Mouse (Mus musculus) forebrain, embryonic 12.5 days (tissue): ENCODE data around the gene Ndufs6. TPM values are rescaled to one million over a fixed set of nuclear protein-coding genes. Genes with fewer than 3 reads are reported as not detected.

Source experiments
- ATAC-seq: fragments of 200-750 bp; cut with Nextera tagmentation; 2 replicates; pipeline ENCODE4 v1.8.0; 2017; ENCODE audit warnings: moderate TSS enrichment; ENCODE audit not compliant: low FRiP score
- H3K27ac ChIP-seq: fragments of 300-500 bp; sonication (generic); 2 replicates; pipeline ENCODE4 v1.5.1; 2016; ENCODE audit warnings: mild to moderate bottlenecking
- H3K27me3 ChIP-seq: fragments of 300-500 bp; sonication (generic); 2 replicates; pipeline ENCODE4 v1.6.1; 2016; ENCODE audit warnings: mild to moderate bottlenecking
- H3K36me3 ChIP-seq: fragments of 300-500 bp; sonication (generic); replicated peaks from 2 replicates; pipeline ENCODE4 v1.6.1; 2016; ENCODE audit warnings: mild to moderate bottlenecking
- H3K4me1 ChIP-seq: fragments of 300-500 bp; sonication (generic); 2 replicates; pipeline ENCODE4 v1.6.1; 2016
- H3K4me2 ChIP-seq: fragments of 300-500 bp; sonication (generic); 2 replicates; pipeline ENCODE4 v1.6.1; 2016; ENCODE audit warnings: mild to moderate bottlenecking, moderate library complexity
- H3K4me3 ChIP-seq: fragments of 300-500 bp; sonication (generic); replicated peaks from 2 replicates; pipeline ENCODE4 v1.5.1; 2016; ENCODE audit warnings: mild to moderate bottlenecking
- H3K9ac ChIP-seq: fragments of 300-500 bp; sonication (generic); 2 replicates; pipeline ENCODE4 v1.6.1; 2016; ENCODE audit warnings: mild to moderate bottlenecking
- H3K9me3 ChIP-seq: fragments of 300-500 bp; sonication (generic); 2 replicates; pipeline ENCODE4 v1.6.1; 2016
- WGBS: fragments of 180-500 bp; shearing (Covaris S2); methylation state at CpG from one replicate; pipeline ENCODE4 v1.1.7; 2016; 5-methylcytosine and 5-hydroxymethylcytosine counted together
- polyA plus RNA-seq: library from polyadenylated mRNA; unstranded; fragments of >200 nt; fragmentation: Nextera tagmentation; extraction: Ambion mirVana; gene quantifications from 2 replicates; pipeline ENCODE4 v1.2.1, GENCODE M21; 2016

Gene Ndufs6
- polyA plus RNA-seq = 302 and 309 TPM in 2 replicates

DNA sequence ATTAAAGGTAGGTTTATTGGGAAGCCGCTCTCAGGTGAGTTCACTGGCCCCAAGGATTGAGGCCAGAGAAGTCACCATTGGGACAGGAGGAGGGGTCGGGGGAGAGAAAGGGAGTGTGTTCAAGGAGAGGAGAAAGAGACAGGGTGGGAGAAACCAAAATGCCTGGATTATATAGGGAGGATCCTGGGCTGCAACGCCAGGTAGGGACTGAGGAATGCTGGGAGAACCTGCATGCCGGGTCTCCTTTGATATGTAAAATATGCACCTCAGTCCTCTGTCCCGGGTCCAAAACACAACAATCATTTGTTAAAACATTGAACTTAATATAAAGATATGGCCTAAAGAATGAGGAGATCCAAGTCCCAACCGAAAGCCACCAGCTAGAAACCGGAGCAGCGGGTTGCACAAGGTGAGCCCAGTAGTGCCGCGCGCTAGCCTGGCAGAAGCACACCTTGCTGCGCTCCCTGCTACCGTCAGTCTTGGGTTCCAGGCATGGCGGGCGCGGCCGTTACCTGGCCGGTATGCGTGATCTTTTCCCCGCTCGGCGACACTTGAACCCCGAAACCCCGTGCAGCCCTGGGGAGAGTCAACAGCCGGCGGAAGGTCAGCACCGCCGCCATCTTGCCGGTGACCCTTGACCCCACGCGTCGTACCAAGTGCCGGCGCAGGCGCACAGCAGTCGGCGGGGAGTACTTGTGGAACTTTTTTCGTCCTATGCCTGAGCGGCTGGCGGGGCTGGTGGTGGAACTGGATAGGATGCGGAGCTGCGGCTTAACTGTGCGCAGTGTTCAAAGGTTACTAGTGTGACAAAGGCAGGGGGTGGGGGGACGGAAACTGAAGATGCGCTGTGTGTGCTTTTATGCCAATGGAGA, at the start of gene Ndufs6, which contains the start of gene Mrpl36:
Gene Ndufs6 (minus strand): TSS at position 716 of the 872 bp plus-strand sequence.
Gene Mrpl36 (plus strand): TSS at position 687 of the 872 bp plus-strand sequence.
- H3K27ac ChIP-seq = peak within 1 kb of the TSS; percentile 61; the same call in 1 of the 2 replicates
- H3K4me1 ChIP-seq = peaks cover 24% of the 10 kb centered on the region
- H3K9me3 ChIP-seq = no peaks in the 10 kb centered on the region
- H3K27me3 ChIP-seq = no peaks in the 10 kb centered on the region
- H3K4me3 ChIP-seq = peak within 1 kb of the TSS; percentile 66
- H3K9ac ChIP-seq = peak within 1 kb of the TSS; percentile 63; the same call in 1 of the 2 replicates
- peak; percentile 85 for ATAC-seq
- peak within 1 kb of the TSS; percentile 60 for H3K4me2 ChIP-seq
- H3K36me3 ChIP-seq = peaks cover 28% of the 10 kb centered on the region
- WGBS = 1% methylated on average over 45 of the region's 45 CpGs

DNA sequence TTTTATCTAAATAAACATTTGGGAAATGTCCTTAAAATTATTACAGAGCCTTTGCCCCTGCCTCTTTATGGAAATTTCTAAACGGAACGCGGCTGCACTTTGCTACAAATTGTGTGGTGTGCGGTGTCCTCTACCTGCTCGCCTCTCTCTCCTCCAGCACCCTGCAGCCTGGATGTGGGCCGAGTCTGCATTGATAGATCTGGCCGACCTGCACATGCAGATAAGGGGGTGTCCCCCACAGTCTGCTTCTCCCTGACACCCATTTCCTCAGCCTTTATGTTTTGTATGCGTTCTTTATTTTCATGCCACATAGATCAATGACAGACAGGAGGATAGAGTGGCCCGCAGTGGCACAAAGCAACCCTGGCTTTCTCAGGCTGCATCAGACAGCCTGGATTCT, 49.3 kb upstream of the Ndufs6 start:
- H3K4me1 ChIP-seq = peaks cover 9% of the 10 kb centered on the region; the same call in 1 of the 2 replicates
- no peak overlapping the region for H3K4me2 ChIP-seq
- WGBS = 92% methylated on average over 9 of the region's 9 CpGs
- H3K36me3 ChIP-seq = no peaks in the 10 kb centered on the region
- no peak overlapping the region for H3K27ac ChIP-seq
- H3K9ac ChIP-seq = no peak overlapping the region
- no peaks in the 10 kb centered on the region for H3K27me3 ChIP-seq
- H3K4me3 ChIP-seq = no peak overlapping the region
- H3K9me3 ChIP-seq = no peaks in the 10 kb centered on the region
- ATAC-seq = no peak

DNA sequence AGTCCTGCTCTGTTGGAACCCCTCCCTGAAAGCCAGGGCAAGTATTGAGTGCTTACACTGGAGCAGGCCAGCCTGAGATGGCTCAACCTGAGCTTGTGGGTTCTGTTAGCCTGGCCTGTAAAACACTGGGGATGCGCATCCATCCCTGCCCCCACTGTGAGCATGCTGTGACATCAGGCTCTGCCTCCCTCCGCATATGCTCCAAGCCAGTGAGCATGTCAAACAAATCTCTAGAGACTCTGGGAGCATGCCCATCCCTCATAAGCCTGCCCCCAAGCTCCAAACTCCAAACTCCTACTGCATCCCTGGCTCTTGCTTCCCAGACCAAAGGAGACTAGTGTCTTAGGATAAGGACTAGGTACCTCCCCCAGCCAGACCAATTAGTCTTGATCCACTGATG, 46.3 kb upstream of the Ndufs6 start:
- H3K4me3 ChIP-seq = no peak overlapping the region
- H3K36me3 ChIP-seq = no peaks in the 10 kb centered on the region
- no peak overlapping the region for H3K4me2 ChIP-seq
- H3K9me3 ChIP-seq = no peaks in the 10 kb centered on the region
- ATAC-seq = no peak
- no peak overlapping the region for H3K27ac ChIP-seq
- peaks cover 9% of the 10 kb centered on the region; the same call in 1 of the 2 replicates for H3K4me1 ChIP-seq
- no peaks in the 10 kb centered on the region for H3K27me3 ChIP-seq
- no peak overlapping the region for H3K9ac ChIP-seq
- 54% methylated on average over 2 of the region's 2 CpGs for WGBS

DNA sequence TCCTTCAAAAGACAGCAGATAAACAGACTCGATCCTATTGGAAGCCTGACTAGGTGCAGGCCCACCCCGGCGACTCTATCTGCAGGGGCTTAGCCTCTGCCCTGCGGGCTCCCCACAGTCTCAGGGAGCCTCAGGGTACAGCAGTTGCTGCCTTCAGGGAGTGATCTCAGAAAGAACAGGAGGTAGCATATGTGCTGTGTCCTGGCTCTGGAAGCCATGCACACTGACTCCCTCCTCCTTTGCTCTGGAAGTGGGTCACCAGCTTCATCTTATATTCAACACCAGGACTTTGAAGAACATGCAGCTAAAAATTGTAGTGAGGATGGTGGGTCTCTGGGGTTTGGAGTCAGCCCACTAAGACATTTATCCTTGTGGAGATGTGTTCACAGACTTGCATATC, 45.0 kb upstream of the Ndufs6 start:
- Histone ChIP-seq H3K36me3 (no peaks in the 10 kb centered on the region), H3K9me3 (no peaks in the 10 kb centered on the region)

DNA sequence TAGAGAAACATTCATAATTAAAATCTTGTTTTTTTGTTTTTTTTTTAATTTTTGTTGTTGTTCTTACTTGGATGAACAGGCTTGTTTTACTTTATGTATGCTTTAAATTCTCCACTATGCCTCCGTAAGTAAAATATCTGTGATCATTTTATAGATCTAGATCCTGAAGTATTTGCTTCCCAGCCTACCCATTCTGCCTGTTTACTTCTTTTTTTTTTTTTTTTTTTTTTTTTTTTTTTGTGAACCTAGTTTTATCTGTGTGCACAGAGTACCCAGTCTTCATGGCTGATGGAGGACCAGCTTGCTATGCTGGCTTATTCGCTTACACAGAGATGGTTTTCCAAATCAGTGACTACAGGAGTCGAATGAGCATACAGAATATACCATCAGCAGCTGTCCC, 28.8 kb upstream of the Ndufs6 start:
- Histone ChIP-seq H3K4me2 (no peak overlapping the region), H3K4me1 (no peaks in the 10 kb centered on the region), H3K9me3 (no peaks in the 10 kb centered on the region), H3K4me3 (no peak overlapping the region), H3K9ac (no peak overlapping the region), H3K27me3 (no peaks in the 10 kb centered on the region), H3K36me3 (no peaks in the 10 kb centered on the region), H3K27ac (no peak overlapping the region)
- WGBS = 89% methylated on average over 3 of the region's 3 CpGs
- ATAC-seq = no peak

More for the DNA sequence above, 45.0 kb upstream of the Ndufs6 start:
- Histone ChIP-seq H3K9ac (no peak overlapping the region), H3K4me2 (no peak overlapping the region), H3K27me3 (no peaks in the 10 kb centered on the region), H3K27ac (no peak overlapping the region), H3K4me1 (peaks cover 9% of the 10 kb centered on the region; the same call in 1 of the 2 replicates), H3K4me3 (no peak overlapping the region)
- 69% methylated on average over 4 of the region's 4 CpGs for WGBS
- ATAC-seq = no peak

DNA sequence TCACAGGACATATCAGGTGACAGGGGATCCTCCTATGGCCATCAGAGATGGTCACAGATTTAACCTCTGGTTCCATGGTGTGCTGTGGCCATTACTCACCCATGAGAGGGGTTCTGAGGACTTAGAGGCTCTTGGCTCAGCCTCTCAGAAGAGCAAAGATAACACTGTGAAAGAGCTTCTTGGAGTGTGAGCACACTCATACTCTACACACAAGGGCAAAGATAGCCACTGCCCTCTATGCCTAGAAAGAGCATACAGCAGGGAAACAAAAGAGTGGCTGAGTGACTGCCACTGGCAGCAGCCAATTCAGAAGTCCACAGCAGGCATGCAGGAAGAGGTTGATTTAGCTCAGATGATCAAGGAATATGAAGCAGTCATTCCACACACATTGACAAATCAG, 24.1 kb upstream of the Ndufs6 start:
- H3K4me3 ChIP-seq = no peak overlapping the region
- H3K4me1 ChIP-seq = no peaks in the 10 kb centered on the region
- no peaks in the 10 kb centered on the region for H3K36me3 ChIP-seq
- no peaks in the 10 kb centered on the region for H3K27me3 ChIP-seq
- no peak overlapping the region for H3K4me2 ChIP-seq
- no peak overlapping the region for H3K9ac ChIP-seq
- ATAC-seq = no peak
- H3K9me3 ChIP-seq = no peaks in the 10 kb centered on the region
- no peak overlapping the region for H3K27ac ChIP-seq

DNA sequence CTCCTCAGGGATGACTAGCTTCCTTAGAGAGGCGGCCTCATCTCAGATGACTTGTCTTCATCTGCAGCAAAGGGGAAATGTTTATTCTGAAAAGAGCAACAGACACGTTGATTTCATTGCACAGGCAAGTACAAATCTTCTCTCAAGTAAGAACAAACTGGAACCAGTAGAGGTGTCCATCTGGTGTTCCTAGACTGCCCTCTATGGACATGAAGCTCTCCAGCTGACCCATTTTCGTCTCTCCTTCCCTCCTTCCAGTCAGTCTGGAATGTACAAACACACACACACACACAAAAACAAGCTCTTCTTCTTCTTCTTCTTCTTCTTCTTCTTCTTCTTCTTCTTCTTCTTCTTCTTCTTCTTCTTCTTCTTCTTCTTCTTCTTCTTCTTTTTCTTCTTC, 23.6 kb upstream of the Ndufs6 start:
- Histone ChIP-seq H3K4me3 (no peak overlapping the region), H3K4me2 (no peak overlapping the region), H3K4me1 (no peaks in the 10 kb centered on the region), H3K9ac (no peak overlapping the region), H3K27me3 (no peaks in the 10 kb centered on the region), H3K27ac (no peak overlapping the region), H3K36me3 (no peaks in the 10 kb centered on the region), H3K9me3 (no peaks in the 10 kb centered on the region)
- WGBS = 78% methylated on average over 3 of the region's 3 CpGs
- ATAC-seq = no peak

DNA sequence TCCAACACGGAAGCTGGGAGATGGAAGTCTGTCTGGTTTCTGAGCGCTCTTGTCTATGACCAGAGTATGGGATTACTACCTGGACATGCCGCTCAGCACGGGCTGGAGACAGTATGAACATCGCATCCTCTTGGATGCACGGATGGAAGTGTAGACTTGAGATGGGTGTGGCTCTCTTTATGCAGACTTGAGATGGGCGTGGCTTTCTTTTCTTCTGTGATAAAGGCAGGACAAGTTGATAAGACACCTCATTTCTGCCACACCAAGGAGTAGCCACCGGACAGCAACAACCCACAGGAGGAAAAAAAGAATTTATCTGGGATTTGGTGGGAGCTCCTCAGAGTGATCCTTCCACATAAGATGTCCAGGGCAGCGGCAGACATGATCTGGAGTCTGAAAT, 22.4 kb upstream of the Ndufs6 start:
- Histone ChIP-seq H3K36me3 (no peaks in the 10 kb centered on the region), H3K27me3 (no peaks in the 10 kb centered on the region), H3K9ac (no peak overlapping the region), H3K4me3 (no peak overlapping the region), H3K9me3 (no peaks in the 10 kb centered on the region), H3K4me1 (no peaks in the 10 kb centered on the region), H3K4me2 (no peak overlapping the region), H3K27ac (no peak overlapping the region)
- no peak for ATAC-seq
- 89% methylated on average over 9 of the region's 9 CpGs for WGBS

DNA sequence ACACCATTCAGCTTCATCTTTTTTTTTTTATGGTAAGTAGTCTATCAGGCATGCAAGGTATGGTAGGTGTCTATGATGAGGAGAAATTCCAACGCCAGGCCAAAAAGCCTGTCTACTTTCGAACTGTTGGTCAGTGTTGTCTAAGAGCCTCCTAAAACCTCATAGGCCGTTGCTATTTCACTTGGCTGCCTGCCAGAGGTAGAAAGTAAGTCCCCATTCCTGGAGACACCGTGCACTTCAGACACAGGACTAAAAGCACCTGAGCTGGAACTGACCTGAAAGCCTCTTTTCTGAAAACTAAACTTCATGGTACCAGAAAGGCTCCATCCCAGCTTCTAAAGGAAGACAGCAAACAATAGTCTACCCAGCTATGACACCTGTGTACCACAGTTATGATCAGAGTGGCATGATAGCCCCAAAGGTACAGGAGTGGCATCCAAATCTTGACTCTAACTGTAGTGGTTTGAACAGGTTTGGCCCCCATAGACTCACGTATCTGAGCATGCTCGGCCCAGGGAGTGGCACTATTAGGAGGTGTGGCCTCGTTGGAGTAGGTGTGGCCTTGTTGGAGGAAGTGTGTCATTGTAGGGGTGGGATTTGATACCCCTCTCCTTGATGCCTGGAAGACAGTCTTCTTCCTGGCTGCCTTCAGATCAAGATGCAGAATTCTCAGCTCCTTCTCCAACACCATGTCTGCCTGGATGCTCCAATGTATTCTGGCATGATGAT, 19.7 kb upstream of the Ndufs6 start:
- Histone ChIP-seq H3K36me3 (no peaks in the 10 kb centered on the region), H3K9me3 (no peaks in the 10 kb centered on the region), H3K27me3 (no peaks in the 10 kb centered on the region), H3K9ac (no peak overlapping the region), H3K4me1 (no peaks in the 10 kb centered on the region), H3K4me2 (no peak overlapping the region), H3K4me3 (no peak overlapping the region), H3K27ac (no peak overlapping the region)
- no peak for ATAC-seq
- 84% methylated on average over 7 of the region's 7 CpGs for WGBS

DNA sequence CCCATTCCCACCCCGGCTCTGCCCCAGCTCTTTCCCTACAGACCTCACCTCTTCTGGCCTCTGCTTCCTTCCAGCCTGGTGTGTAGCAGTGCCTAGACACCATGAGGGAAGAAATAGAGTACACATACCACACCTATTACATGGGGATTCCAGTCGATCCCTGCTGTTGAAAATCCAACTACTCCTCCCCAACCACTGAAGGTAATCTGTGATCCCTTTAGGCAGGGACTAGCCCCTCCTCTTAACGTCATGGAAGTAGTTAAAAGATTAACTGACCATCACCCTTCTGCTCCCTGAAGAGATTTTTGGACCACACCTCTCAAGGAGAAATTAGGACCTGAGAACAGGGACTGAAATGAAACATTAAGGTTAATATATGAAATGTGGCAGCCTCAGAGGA, 18.8 kb upstream of the Ndufs6 start:
- Histone ChIP-seq H3K36me3 (no peaks in the 10 kb centered on the region), H3K27me3 (no peaks in the 10 kb centered on the region), H3K9me3 (no peaks in the 10 kb centered on the region), H3K27ac (no peak overlapping the region), H3K9ac (no peak overlapping the region), H3K4me1 (no peaks in the 10 kb centered on the region), H3K4me3 (no peak overlapping the region), H3K4me2 (no peak overlapping the region)
- ATAC-seq = no peak
- WGBS = 74% methylated on average over 3 of the region's 3 CpGs

DNA sequence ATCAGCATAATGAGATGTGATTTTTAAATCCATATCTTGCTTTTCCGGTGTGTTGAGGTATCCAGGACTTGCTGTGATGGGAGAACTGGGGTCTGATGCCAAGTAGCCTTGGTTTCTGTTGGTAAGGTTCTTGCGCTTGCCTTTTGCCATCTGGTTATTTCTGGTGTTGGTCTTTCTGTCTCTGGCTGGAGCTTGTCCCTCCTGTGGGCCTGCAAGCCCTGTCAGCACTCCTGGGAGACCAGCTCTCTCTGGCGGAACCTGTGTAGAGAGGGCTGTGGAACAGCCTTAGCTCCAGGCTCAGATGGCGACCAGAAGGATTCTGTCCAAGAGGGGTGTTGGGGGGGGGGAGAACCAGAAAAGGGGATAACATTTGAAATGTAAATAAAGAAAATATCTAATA, 18.4 kb upstream of the Ndufs6 start:
- H3K4me1 ChIP-seq = no peaks in the 10 kb centered on the region
- H3K36me3 ChIP-seq = no peaks in the 10 kb centered on the region
- 82% methylated on average over 4 of the region's 4 CpGs for WGBS
- no peak for ATAC-seq
- H3K9me3 ChIP-seq = no peaks in the 10 kb centered on the region
- no peak overlapping the region for H3K4me2 ChIP-seq
- H3K4me3 ChIP-seq = no peak overlapping the region
- H3K27me3 ChIP-seq = no peaks in the 10 kb centered on the region
- H3K9ac ChIP-seq = no peak overlapping the region
- no peak overlapping the region for H3K27ac ChIP-seq

DNA sequence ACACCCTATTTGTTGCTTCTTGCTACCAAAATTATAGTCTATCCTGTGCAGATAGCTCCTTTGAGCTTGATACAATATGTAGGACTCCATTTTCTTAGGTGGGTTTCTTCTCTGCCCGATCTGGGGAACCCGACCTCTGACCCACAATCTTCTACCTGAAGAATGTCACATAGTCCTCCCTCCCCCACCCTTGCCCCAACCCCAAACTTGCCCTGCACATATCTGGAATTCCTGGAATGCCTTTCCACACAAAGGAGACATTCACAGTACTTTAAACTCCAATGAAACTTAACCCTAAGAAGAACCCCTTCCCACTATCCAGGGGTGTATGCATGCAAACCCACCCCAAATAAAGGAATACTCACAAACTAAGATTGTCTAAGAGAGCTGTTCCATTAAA, 17.8 kb upstream of the Ndufs6 start:
- Histone ChIP-seq H3K4me3 (no peak overlapping the region), H3K27me3 (no peaks in the 10 kb centered on the region), H3K36me3 (no peaks in the 10 kb centered on the region), H3K27ac (no peak overlapping the region), H3K4me2 (no peak overlapping the region), H3K4me1 (no peaks in the 10 kb centered on the region), H3K9me3 (no peaks in the 10 kb centered on the region), H3K9ac (no peak overlapping the region)
- 33% methylated on average over 2 of the region's 2 CpGs for WGBS
- no peak for ATAC-seq
